Mouse (Mus musculus) bone marrow macrophage, adult 2 months (primary cell): ENCODE data around the gene Ncoa4.

ENCODE experiments used
- CTCF ChIP-seq: IDR thresholded peaks from 2 replicates; pipeline ENCODE4 v1.5.1; 2012; ENCODE audit warnings: low read depth, mild to moderate bottlenecking, low read length, moderate library complexity
- POLR2A ChIP-seq: IDR thresholded peaks from 2 replicates; pipeline ENCODE4 v1.6.1; 2012; ENCODE audit warnings: mild to moderate bottlenecking, low read depth, low read length, borderline replicate concordance

GRCm38 (mm10) chr14:32150872-32151271, 8.8 kb upstream of the Ncoa4 start:
- TF ChIP-seq CTCF (no peak), POLR2A (no peak)
